Mouse (Mus musculus): Measurements from ENCODE around the gene Arhgap9.

Gene Arhgap9

DNA sequence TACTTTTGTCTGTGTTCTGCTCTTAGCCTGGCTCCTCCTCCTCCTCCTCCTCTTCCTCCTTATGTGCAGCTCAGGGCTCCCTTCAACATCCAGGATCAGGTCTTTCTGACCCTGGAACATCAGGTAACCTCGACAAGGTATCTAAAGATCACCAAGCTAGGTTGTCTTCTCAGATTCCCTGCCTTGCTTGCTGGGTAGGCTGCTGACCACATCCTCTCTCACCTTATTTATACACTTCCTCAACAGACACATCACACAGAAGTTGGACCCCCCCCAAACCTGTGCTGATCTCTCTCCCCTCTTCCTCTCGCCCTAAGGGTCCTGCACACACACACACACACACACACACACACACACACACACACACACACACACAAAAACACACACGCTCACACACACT, at the start of gene Arhgap9:
Arhgap9 (plus strand) TSS at position 344 of the 400 bp plus-strand sequence.
- no peak for DNase-seq (ENCODE audit: low spot score in 2 of 2)

GRCm38 (mm10) chr10:127272371-127272770, 49.4 kb upstream of the Arhgap9 start:
- no peak for DNase-seq (ENCODE audit: low spot score in 2 of 2)

GRCm38 (mm10) chr10:127274261-127275022, 47.3 kb upstream of the Arhgap9 start:
- DNase-seq (ENCODE audit: low spot score in 2 of 2), result no peak

DNA sequence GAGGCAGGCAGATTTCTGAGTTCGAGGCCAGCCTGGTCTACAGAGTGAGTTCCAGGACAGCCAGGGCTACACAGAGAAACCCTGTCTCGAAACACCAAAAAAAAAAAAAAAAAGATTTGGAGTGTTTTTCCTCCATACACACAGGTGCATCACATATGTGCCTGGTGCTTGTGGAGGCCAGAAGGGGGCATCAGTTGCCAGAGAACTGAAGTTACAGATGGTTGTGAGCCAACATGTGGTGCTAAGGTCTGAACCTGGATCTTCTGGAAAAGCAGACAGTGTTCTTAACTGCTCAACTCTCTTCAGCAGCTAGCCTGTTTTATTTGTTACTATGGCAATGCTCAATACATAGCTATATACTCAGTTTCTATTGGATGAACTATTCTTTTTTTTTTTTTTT, 42.0 kb upstream of the Arhgap9 start:
- DNase-seq (ENCODE audit: low spot score in 2 of 2), result no peak

DNA sequence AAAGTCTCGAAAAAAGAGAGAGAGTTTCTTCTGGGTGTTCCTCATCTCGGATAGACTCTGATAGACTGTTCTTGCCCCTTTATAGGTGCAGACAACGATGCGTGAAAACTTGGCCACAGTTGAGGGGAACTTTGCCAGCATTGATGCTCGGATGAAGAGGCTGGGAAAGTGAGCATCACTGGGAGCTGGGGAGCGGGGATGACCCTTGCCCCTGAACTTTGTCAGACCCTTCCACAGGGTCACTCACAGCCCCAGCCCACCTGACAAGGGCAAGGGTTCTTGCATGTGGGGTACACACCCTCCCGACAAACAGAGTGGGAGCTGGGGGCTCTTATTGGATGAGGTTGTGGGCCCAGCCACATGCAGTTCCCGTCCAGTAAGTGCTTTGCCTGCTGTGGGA, 40.4 kb upstream of the Arhgap9 start:
- DNase-seq (ENCODE audit: low spot score in 2 of 2), result no peak

DNA sequence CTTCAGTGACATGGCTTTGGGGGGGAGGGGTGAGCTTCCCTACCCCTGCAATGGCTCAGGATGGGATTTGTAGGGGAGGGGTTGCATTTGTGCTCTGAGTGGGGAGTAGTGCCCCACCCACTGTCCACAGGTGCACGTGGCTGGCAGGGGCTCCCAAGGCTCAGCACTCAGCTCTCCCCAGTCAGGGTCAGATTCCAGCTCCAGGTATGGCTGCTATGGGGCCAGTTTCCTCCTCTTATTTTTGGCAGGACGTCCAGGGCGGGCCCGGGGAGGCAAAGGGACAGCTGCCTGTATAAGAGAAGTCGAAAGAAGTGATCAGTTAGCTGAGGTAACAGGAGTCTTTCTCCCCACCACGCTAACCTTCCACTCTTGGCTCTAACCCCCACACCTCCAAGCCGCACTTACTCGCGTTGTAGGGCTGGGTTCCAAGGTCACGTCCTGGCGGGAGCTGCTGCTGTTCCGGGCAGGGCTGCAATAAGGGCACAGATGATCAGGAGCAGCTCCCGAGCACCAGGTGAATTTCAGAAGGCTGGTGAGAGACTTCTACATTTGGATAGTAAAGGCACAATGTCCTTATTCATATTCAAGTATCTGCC, 39.0 kb upstream of the Arhgap9 start:
- DNase-seq (ENCODE audit: low spot score in 2 of 2), result no peak

DNA sequence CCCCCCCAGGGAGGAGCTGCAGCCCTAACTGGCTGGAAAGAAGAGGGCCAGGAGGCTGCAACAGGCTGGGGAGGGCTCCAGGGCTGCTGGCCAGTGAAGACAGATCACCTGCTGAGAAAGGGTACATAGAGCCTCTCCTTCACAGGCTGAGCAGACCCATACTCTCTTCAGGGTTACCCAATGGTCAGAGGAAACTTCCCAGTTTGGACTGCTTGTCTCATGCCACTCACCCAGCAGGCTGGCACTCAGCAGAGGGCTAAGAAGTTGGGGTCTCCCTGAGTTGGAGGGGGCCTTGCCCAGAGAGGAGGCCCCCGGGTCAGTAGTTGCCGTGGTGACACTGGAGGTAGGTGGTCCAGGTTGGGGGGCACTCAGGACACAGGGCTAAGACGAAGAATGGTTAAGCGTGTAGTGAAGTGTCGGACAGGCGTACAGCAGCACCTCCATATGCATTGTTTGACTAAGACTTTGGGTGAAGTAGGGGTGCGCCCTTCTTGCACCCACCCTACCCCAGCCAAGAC, 37.6 kb upstream of the Arhgap9 start:
- no peak for DNase-seq (ENCODE audit: low spot score in 2 of 2)

DNA sequence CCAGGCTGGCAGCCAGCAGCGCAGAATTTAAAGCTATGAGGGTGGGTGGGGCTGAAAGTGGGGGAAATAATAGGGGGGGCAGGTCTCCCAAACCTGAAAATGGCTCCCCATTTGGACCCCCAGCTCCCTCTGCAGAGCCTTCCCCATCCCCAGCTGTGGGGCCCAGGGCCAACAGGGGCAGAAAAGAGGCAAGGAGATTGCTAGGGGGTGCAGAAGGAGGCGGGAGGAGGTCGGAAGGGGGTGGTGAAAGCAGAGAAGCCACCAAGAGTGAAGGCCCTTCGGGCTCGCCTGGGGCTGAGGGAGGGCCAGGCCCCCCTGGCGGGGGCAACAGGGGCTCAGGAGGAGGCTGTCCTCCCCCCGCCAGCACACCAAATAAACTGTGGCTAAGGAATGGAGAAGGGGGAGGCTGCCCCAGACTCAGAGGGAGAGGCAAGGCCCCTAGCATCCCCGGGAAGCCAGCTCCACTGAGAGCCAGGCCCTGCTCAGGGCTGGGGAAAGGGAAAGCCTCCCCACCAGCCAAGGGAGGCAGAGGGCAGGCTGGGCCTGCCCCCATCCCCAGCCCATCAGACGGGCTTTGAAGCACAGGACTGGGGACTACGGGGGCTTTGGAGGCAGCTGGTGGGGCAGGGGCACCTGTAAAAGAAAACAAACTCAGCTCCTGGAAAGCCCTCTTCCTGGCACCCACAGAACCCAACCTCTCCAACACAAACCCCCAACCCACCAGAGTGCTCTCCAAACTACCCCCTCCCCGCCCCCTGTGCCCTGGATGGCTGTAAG, 36.9 kb upstream of the Arhgap9 start:
- DNase-seq (ENCODE audit: low spot score in 2 of 2), result no peak

DNA sequence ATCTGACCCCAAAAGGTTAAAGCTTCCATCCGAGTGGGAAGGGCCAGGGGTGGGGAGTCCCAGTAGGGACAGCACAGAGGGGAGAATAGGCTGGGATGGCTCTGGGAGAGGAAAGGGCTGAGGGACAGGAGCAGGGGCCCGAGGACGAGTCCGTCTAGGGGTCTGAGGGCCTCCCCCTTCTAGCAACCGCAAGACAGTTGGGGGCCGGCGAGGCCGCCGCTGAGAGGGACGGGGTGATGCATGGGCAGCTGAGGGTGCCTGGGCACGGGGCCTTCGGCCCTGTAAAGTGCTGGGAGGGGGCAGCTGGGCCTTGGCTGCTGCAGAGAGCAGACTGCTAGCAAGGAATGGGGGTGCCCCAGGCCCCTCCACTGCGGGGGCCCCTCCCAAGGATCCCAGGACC, 36.1 kb upstream of the Arhgap9 start:
- no peak for DNase-seq (ENCODE audit: low spot score in 2 of 2)

GRCm38 (mm10) chr10:127286194-127286593, 35.6 kb upstream of the Arhgap9 start:
- DNase-seq (ENCODE audit: low spot score in 2 of 2), result no peak

GRCm38 (mm10) chr10:127286730-127287129, 35.0 kb upstream of the Arhgap9 start:
- no peak for DNase-seq (ENCODE audit: low spot score in 2 of 2)

GRCm38 (mm10) chr10:127287271-127287935, 34.4 kb upstream of the Arhgap9 start:
- no peak for DNase-seq (ENCODE audit: low spot score in 2 of 2)

DNA sequence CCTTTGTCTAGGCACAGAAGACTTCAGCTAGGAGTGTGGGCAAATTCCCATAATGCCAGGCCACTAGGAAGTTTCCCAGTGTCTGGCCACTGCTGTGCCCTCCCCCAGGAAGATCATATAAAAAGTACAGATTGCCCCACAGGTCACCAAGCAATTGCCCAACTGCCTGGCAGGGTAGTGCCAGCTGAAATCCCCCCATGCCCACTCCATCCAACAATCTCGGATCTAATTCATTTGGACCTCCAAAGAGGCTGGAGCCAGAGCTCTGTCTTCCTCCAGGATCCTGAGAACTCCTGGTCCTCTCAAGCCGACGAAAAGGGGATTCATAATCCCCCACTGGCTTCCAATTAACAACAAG, 33.8 kb upstream of the Arhgap9 start:
- DNase-seq (ENCODE audit: low spot score in 2 of 2), result peak in 1 of 2 experiments; percentile 26

- DNase-seq (ENCODE audit: low spot score in 2 of 2), result no peak
Observed at GRCm38 (mm10) chr10:127288328-127288799, 33.4 kb upstream of the Arhgap9 start.

DNA sequence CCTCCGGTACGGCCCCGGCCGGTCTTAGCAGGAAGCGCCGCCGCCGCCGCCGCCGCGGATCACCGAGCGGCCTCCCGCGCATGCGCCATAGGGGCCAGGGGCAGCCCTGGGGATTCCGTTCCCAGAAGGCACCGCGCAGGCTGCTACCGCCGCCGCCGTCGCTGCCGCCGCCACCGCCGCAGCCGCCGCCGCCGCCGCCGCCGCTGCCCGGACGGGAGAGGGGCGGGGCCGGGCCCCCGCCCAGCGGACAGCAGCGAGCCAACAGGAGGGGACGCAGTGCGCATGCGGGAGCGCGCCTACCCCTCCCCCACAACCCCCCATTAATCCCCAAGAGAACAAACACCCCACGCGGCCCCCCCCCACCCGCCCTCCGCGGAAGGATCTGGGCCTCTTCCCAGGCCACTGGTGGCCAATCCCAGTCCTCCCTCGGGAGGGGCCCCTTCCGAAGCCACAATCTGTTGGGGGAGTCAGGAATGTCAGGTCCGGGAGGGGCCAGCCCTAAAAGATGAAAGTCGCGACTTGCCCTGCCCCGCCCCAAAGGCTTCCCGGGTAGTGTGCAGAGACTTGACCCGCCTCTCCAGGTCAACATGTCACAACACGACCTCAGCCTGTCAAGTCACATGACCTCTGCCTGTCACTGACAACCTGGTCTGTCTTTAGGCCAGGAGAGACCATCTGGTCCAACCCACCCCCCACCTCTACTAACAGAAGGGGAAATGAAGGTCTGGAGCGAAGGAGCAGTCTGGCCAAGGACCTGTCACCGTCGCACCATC, 32.8 kb upstream of the Arhgap9 start, which contains the start of gene Mbd6:
Mbd6 (minus strand) TSS at position 219 of the 773 bp plus-strand sequence.
- peak; percentile 83 to 85 for DNase-seq (ENCODE audit: low spot score in 2 of 2)

DNA sequence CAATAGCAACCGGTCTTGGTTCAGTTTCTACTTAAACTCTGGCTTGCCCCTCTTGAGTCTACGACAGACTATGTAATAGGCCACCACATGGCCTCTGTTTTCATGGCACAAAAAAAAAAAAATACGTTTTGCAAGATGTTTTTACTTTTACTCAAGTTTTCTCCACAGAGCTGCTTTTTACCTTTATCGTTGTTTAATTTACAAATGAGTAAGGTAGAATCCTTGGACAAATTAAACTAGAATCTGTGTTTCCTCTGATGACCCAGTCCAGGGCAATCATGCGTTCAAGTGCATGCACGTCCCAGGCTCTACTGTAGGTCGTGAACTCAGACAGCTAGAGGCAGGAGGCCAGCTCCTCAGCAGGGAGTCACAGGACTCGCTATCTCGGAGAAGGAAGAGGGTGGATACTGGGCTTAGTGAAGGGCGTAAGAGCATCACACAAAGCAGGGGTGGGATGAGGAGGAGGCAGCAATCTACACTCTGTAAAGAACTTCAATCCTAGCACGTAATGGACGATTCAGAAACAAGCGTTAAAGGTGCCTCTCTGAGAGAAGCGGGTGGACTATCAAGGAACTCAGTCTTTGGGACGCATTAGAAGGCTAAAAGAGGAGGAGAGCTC, 32.1 kb upstream of the Arhgap9 start:
- peak; percentile 46 to 66 for DNase-seq (ENCODE audit: low spot score in 2 of 2)

DNA sequence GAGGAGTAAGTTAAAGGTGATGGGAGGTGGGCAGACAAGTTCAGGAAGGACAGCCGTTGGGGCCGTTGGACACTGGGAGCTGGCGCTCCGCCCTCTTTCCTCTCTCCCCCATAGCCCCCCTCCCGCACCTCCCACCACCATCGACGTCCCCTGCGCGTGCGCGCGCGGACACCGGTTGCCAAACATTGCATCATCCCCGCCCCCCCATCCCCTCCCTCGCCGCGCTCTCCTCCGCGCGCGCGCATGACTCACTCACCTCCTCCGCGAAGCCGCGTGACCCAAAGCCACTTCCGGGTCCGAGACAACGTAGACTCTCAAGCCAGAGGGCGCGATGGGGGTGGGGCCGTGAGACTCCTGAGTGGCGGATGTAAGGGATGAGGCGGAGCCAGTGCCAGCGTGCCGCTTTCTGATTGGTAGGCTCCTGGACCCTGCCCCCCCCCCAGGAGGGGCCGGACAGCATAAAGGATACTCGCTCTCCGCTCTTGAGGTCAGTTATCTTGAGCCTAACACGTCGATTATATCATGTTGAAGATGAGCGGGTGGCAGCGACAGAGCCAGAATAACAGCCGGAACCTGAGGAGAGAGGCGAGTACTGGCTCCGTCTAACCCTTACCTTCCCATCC, 31.3 kb upstream of the Arhgap9 start:
- peak; percentile 98 to 100 for DNase-seq (ENCODE audit: low spot score in 2 of 2)

DNA sequence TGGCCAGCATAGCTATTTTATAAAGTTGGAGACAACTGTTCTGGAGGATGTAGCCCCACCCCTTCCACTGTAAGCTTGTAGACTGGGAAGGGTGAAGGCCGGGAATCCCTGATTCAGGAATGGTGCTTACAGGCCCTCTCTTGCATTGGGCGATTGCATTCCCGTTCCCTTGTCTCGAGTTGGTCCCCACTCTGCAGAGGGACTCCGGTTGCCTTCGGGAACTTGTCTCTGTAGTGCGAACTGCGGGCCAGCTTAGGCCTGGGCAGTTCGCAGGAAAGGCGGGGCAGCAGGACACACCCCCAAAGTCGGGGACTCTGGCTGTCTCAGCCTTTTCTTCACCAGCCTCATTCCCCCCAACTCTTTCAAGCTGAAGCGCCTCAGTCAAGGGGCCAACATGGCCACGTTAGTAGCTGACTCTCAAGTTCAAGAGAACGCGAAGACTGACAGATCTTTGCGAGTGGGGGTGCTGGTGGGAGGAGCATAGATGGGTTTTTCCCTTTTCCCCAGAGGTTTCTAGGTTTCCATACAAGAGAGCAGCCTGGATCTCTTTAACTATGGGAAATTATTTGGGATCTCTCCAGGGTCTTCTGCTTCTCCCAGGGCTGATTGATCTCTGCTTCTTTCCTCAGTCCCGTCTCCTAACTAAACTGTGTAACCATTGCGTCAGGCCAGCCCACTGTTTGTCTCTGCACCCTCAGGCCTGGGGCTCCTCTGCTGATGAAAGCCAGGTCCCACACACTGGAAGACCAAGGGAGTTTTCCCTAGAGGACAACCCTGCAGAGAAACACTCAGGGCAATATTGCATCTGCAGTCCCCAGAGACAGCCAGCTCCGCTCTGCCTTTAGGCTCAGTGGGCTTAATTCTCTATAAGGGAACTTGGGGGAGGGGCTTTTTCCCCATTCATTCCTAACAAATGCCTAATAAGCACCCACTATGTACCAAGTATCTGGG, 30.6 kb upstream of the Arhgap9 start:
- peak in 1 of 2 experiments; percentile 74 for DNase-seq (ENCODE audit: low spot score in 2 of 2)
